Mouse (Mus musculus) adrenal gland, adult (tissue): ENCODE data around the gene Tmc6.

ENCODE experiments used
- DNase-seq, 2 experiments: peaks; one replicate each; pipeline ENCODE4 v3.0.0; 2022 to 2023; ENCODE audit warnings: low spot score in 1 of 2; ENCODE audit not compliant: inconsistent age in 2 of 2

Gene Tmc6

DNA sequence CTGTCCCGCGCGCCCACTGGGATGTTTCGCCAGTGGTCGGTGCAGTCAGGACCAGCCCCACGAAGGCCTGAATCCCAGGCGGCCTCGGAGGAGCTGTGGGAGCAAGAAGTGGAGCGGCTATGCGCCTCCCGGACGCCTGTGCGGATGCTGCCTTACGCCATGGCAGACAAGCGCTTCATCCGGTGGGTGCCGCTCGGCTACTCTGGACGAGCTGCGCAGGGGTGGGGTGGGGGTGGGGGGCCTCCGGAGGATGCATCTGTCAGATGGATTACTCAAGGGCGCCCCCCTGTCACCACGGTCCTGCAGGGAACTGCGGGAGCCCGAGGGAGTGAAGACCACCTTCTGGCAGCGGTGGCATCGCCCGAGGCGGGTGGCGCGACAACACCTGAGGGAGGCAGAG is 1.1 kb upstream of the Tmc6 start:
- peak; percentile 53 to 78 for DNase-seq

DNA sequence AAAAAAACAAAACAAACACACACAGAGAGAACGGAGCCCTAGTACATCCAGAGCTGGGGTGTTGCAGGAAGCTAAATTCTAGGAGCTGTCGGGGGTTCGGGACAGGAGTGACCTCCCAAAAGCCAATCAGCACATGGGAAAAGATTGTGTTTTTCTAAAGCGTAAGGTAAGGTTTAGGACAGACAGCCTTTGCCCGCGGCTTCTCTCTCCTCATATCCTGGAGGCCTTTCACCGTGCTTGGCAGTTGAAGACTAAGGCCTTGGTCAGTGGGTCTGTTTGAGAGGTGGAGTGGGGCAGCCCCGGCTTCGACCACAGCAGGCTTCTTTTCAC is 672 bp upstream of the Tmc6 start:
- no peak for DNase-seq

DNA sequence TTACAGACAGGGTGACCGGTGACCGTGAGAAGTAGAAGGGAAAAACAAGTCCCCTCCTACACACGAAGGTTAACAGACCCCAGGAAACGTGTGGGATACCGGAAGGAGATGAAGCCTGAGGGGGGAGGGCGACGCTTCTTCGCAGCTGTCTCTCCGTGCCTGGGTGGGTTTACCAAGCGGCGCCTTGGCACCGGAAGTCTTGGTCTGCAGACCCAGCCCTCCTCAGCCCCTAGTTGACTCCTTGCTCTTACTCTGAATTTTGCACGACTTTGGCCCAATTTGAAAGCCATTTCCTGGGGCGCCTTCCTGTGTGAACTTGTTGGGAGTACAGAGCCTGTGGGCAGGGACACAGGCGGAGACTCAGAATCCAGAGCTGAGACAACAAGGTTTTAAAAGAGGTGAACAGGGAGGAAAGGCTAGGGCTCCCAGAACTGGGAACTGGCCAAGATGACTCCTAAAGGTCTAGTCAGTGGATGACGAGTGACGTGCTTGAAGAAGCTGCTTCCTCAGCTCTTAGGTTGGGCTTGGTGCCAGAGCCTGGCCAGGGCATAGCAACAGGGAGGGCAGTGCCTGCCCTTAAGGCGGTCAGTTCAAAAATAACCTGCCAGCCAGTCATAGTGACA is 688 bp downstream of the Tmc6 start:
- peak; percentile 92 to 96 for DNase-seq

DNA sequence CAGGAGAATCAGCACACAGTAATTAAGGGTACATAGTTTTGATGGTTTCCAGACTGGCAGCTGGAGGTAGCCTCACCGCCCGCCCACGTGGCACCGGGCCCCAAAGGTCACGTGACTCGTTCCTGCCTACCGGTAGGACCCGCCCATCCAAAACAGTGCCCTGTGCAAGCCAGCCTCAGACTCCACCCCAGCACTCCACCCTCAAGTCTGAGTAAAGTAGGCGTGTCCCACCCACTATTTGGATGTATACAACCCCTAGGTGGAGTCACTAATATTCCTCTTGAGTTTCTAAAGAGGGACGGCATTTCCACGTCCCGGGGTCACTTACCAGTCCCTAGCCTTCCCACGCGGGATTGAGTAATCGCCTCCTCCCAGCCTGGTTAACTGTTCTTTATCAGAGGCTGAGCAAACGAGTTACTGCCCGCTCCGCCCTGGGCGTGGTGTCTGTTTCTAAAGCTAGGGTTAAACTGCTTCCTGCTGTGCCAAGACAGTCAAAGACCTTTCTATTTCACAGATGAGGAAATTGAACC is 1.4 kb downstream of the Tmc6 start:
- peak; percentile 93 to 97 for DNase-seq

DNA sequence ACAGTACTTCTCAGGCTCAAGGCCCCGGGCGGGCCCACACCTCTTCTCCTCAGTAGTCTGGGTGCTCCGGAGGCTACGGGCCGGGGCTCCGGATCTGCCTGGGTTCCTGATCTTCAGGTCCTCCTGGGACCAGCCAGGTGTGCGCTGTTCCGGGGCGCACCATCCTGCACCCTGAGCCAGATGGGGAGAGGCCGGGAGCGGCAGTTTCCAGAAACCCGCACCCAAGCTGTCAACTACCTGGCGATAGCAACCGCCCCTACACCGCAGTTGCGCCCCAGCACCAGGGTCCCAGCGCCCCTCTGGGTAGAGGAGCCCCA is 1.8 kb downstream of the Tmc6 start:
- no peak for DNase-seq

DNA sequence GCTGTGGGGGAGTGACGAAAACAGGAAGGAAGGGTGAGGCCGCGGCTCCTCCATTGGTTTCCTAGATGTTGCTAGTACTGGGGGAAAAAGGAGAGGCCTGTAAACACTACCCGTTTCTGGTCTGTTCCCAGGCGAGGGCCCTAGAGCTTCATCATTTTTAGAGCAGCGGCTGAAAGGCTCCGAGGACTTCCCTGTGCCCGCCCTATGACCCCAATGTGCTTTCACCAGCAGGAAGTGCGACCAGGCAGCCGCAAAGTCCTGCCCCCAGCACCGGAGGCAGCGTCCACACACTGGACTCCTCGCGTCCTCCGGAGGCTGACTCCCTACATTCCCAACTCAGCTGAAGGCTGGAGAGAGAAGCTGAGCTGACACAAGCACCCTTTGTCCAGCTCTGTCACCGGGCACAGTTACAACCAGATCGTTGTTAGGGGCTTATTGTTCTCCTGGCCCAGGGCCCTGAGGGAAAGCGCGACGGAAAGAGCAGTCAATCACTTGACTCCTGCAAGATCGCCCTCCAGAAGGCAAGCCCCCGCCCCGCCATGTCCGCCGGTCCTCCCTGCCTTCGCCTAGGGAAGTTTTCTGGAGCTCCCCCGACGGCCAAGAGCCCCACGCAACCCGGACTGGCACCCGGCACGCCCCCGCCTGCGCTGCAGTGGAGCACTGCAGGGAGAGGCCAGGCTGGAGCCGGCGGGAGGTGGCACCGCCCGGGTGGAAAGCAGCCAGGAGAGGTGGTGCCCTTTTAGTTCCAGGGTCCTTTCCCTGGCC is 2.4 kb downstream of the Tmc6 start:
- peak; percentile 84 to 92 for DNase-seq

DNA sequence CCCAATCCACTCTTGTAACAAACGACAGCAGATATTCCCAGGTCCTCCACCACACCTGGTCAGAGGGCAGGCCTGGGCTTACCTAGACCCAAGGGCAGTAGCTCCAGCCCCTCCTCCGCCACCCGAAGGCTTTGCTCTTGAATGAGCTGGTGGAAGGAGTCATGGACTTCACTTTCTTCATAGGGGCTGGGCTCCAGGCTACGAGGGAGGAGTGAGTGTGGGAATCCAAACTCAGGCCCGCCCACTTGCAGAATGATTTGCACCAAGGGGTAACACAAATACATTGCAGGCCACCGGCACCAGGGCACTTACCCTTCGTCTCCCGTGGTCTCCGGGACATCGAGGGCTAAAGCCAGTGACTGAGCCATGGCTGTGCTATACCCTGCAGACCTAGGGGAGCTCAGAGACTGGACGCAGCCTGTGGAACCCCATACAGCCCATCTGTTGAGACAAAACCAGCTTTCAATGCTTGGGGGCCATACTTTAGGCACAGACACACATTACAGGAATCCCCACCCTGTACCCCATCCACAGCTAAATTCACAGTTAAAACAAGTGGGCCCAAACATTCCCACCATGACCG is 3.1 kb downstream of the Tmc6 start:
- DNase-seq: peak; percentile 46 to 70

DNA sequence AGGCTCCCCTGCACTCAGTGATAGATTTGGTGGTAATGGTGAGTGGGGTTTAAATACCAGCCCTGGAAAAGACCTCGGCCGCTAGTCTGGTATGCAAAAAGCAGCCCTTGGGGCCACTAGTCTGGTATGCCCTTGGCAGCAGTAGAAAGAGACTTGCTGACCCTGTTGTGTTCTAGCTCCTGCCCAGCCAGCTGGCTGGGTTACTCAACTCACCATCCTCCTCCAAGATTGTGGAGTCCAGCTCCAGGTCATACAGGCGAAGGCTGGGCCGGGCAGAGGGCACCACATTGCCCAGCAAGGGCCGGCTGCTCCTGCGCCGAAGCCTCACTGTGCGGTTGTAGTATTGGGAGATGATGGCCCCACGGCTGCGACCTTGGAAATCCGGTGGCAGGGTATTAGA is 4.0 kb downstream of the Tmc6 start:
- peak in 1 of 2 experiments; percentile 77 for DNase-seq

DNA sequence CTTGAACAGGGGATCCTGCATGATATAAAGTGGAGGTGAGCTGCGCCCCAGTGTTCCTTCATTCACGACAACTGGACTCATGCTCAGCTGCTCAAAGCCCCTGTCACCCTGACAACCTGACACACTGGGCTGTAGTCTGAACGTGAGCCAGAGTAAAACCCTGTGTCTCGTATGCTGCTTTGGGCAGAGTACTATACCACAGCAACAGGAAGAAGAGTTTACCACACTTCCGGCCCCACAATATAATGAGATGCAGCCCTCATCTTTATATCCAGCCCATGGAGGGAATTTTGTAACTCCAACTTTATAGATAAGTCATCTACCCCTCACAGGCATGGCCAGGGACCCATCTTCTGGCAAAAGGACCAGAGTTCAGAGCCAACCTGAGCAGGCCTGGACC is 4.9 kb downstream of the Tmc6 start:
- no peak for DNase-seq

DNA sequence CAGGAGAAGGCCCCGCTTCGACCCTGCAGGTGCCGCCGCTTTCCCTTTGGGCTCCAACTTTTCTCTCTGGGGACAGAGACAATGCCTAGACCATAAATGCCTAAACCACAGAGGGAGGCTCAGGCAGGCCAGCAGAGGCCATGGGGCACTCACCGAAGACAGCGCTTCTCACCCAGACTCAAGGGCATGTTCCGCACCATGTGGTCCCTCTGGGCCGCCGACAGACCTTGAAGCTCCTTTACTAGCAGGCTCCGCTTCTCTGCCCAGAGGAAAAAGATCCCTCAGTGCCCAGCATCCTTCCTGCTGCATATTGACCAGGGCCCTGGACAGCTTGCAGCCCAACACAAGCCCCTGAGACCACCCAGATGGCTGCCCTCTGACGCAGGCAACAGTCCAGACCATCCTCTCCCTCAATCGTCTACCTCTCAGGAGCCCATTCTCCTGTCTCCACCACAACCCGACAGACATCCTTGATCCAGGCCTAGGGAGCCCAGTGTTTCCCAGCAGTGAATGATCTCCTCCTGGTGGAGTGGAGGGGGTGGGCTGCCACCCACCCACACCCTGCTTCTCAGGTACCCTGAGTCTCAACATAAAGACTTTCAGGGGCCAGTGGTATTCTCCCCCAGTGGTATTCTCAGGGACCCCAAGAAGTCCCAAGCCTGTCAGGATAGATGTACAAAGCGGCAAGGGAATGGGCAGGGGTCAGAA is 5.8 kb downstream of the Tmc6 start:
- DNase-seq: peak; percentile 62 to 83

DNA sequence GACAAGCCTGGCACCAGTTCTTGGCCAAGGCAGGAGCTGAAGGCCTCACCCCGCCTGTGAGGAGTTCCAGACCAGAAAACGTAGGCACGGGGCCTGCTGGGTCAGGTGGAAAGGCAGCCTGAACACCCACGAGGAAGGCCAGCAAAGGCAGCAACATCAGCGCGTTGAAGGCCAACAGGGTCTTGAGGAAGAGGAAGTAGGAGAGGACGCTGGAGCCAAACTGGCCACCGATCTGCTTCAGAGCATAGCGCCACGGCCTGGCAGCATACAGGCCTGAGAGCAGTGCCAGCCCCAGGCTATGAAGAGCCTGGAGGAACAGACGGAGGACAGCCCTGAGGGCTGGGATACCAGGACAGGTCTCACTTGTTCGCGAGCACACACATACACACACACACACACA is 6.5 kb downstream of the Tmc6 start:
- peak in 1 of 2 experiments; percentile 27 for DNase-seq

DNA sequence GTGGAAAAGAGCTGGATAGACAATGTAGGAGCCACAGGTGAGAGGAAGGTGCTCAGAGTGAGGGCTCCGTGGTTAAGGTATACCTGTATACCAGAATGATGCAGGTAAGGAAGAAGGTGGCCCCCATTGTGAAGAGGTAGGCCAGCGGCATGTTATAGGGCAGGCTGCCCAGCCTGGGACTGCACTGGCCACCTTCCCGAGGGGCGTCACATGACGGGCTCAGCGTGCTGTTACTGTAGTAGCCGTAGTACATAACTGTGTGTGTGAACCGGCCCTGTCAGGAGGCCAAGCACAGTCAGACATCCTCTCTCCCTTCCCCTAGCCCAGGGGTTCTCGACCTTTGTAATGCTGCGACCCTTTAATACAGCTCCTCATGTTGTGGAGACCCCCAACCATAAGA is 7.1 kb downstream of the Tmc6 start:
- peak in 1 of 2 experiments; percentile 27 for DNase-seq

DNA sequence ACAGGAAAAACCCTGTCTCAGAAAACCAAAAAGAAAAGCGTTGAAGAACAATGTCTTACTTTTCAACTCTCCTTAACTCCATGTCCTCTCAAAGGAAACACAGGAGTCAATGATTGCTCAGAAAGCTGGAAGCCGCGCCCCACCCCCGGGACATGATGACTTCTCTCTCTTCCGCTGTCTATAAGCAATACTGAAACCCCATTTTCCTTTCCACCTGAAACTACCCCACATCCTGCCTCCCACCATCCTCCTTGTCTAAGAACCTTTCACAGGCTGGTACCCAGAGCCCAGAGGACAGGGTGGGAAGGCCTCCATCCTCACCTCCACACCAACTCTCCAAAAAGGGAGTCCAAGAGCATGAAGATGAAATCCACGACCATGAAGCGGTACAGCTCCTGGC is 9.6 kb downstream of the Tmc6 start:
- no peak for DNase-seq

DNA sequence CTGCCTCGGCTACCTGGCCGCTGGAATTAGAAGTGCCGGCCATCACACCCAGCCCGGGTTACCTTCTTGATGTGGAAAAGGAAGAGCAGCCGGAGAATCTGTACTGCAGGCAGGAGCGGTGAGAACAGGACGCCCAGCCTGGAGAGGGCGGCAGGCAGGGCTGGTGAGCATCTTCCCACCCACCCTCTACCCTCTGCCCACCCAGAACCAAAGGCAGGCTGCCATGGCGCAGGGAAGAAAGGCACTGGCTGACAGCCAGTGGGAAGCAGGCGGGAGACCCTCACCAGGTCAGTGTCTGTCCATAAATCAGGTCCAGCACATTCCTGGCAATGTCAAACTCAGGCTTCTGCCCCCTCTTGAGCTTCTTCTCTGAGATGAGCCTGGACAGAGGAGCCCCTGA is 11.6 kb downstream of the Tmc6 start:
- no peak for DNase-seq

DNA sequence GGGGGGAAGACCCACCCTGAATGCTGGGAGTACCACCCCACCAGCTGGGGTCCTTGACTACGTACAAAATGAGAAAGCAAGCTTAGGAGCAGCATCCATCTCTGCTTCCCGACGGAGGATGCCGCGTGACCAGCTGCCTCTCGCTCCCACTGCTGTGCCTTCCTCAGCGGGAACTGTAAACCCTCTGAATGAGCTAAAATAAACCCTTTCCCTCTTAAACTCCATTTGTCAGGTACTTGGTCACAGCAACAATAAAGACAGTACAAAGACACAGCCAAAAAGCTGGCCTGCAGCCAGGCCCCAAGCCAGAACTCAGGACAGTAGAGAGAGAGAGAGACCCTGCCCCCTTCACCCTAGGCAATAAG is 12.3 kb downstream of the Tmc6 start:
- DNase-seq: no peak

DNA sequence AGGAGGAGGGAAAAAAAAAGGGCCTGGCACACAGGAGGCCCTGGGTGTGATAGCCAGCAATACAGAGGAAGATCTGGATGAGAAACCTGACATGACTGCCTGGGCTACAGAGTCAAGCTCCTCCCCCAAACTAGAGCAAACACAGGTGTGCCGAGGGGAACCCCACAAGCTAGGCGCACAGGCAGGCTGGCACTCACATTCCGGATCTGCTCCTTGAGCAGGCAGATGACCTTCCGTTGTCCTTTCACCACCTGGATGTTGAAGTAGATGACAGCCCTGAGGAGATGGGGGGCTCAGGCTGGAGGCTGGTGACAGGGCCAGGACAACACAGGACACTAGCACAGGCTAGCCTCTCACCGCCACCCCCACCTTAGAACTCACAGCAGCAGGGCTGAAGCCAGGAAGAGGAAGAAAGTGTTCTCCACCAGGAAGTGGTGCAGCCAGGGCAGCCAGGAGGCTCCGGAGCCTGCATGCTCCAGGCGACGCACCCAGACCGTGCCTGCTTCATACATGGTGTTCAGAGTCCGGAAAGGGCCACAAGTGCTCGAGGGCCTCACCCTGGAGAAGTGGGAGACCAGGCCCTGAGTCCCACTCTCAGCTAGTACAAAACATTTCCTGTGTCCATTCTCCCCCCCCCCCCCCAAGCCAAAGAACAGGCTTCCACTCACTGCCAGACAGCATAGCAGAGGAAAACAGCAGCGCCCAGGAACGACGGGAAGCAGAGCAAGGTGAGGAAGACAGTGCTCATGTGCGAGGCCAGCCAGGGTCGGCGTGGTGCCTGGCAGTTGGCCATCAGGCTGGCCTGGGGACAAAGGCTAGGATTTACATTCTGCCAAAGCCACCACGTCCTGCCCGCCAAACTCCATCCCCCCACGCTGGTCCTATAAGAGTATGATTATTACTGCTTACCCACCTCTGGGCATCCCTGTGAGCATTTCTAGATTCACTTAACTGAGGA is 13.0 kb downstream of the Tmc6 start:
- DNase-seq: no peak

DNA sequence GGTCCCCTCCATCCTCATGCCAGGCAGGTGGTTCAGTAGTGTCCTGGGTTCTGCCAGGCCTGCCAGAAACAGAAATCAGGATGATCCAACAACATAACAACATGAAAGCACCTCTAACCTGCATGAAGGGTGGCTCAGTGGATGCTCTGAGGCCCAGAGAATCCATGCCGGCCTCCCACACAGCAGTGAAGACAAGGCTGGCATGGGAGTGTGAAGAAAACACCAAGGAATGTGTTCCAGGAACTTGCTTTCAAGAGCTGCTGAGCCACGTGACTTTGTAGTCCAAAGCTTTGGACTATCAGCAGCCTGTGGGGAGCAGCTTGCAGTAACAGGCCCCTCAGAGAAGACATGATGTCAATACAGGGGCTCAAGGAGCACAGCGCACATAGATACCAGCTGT is 15.7 kb downstream of the Tmc6 start:
- DNase-seq: no peak

DNA sequence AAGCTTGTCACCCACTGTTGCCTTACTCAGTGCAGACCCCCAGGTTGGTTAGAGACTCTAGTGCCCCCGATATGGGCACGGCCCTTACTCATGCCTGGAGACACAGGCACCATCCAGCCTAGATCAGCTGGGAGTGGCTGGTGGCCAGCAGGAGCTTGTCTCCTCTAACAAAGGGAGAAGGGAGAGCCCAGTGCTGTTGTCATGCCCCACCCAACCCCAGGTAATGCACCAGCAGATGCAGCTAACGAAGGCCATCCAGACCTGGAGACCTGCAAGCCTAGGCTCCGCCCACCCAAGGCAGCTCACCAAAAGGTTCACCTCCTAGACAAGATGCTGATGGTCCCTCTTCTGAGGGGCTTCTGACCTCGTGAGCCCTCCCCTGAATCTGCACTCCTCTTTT is 16.6 kb downstream of the Tmc6 start:
- no peak for DNase-seq

DNA sequence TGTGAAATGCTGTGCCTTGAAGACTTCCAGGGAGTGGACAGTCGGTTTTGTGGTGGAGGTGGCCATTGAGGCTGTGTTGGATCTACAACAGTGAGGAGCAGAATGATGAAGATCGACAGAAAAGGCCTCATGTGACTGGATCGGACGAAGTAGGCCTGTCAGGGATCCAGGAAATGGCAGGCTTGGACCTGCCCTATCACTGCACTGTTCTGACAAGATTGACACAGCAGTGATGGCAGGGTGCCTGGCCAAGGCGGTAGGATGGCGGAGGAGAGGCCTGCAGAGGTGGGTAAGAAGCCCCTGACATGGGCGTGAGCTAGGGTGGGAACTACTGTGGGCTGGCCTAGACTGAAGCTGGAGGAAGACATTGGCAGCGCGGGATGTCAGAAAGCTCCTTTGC is 17.7 kb downstream of the Tmc6 start:
- no peak for DNase-seq

DNA sequence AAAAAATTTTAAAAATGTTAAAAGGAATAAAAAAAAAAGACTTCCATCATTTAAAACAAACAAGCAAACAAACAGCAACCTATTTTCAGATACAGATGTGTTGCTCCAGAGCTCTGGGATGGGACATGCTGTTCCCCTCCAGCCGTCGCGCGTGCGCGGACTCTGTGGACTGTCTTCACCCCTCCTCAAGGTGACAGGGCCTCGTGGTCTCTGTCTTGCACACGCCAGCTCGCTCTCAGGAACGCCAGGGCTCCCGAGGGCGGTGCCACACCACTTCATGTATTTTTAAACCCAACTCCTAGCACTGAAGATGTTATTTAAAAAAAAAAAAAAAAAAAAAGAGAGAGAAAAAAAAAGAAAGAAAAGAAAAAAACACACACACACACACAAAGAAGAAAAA is 19.8 kb downstream of the Tmc6 start:
- no peak for DNase-seq

DNA sequence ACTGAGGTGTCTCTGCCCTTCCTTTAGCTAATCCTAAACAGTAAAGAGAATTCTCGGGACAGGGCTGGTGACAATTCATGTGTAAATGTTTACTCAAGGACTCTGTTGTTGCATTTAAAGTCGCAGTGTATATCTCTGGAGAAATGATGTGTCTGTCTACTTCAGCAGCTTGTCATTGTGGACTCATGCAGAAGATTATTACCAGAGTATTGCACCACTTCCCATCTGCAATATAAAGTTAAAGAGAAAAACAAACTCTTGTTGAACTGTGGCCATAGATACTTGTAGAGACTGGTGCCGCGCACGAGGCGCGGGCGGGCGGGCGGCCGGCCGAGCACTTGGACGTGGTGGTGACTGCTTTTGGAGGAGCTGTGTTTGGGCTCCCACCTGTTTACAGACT is 20.2 kb downstream of the Tmc6 start:
- no peak for DNase-seq
